Mouse (Mus musculus): Measurements from ENCODE around the gene Zbtb8a. TPM values are rescaled to one million over a fixed set of nuclear protein-coding genes. Genes with fewer than 3 reads are reported as not detected.

Zbtb8a gene
- polyA plus RNA-seq, 1 experiment from 2014 or later, result 7.2 TPM

- no peaks in the 10 kb centered on the region for H3K4me1 ChIP-seq (ENCODE audit: control insufficient read depth, insufficient read depth, low read length)
- no peak overlapping the region for H3K4me2 ChIP-seq (ENCODE audit: low read depth, severe bottlenecking)
- H3K4me3 ChIP-seq (ENCODE audit: low read depth, low read length), result no peak overlapping the region
- WGBS, result 36% methylated on average over 6 of the region's 6 CpGs
- DNase-seq (ENCODE audit: low spot score), result no peak
- no peaks in the 10 kb centered on the region for H3K27me3 ChIP-seq (ENCODE audit: control insufficient read depth, insufficient read depth, low read length)
- H3K36me3 ChIP-seq (ENCODE audit: control insufficient read depth, insufficient read depth, low read length), result no peaks in the 10 kb centered on the region
- no peak for ATAC-seq (ENCODE audit: insufficient number of reproducible peaks, low FRiP score, low TSS enrichment, low read depth)
- H3K27ac ChIP-seq (replicated peaks; ENCODE audit: low read depth, low read length), result no peak overlapping the region
- no peak overlapping the region for H3K9ac ChIP-seq (ENCODE audit: low read length)
- no peaks in the 10 kb centered on the region for H3K9me3 ChIP-seq (ENCODE audit: control insufficient read depth, low read length)
These were observed 6.5 kb upstream of the Zbtb8a start for GRCm38 (mm10) chr4:129384440-129384839.

DNA sequence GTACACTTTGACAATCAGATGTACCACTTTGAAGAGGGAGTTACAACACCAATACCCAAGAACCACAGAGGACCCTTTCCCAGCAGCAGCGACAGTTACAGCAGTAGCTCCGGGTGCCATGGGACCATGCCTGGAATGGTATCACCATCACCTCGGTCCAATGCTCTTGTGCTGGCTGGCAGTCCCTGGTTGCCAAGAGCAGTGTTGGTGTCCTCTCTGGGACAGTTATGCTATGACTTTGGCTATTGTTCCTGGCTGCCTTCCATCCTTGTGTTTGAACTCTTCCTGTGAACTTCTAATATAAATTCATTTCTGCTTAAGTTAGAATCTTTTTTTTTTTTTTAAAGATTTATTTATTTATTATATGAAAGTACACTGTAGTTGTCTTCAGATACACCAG is 5.7 kb upstream of the Zbtb8a start:
- Histone ChIP-seq H3K4me1 (ENCODE audit: control insufficient read depth, insufficient read depth, low read length) (no peaks in the 10 kb centered on the region), H3K9ac (ENCODE audit: low read length) (no peak overlapping the region), H3K27ac (replicated peaks; ENCODE audit: low read depth, low read length) (no peak overlapping the region), H3K4me3 (ENCODE audit: low read depth, low read length) (no peak overlapping the region), H3K27me3 (ENCODE audit: control insufficient read depth, insufficient read depth, low read length) (peaks cover 3% of the 10 kb centered on the region; the same call in 1 of the 2 replicates), H3K36me3 (ENCODE audit: control insufficient read depth, insufficient read depth, low read length) (no peaks in the 10 kb centered on the region), H3K9me3 (ENCODE audit: control insufficient read depth, low read length) (no peaks in the 10 kb centered on the region), H3K4me2 (ENCODE audit: low read depth, severe bottlenecking) (no peak overlapping the region)
- 92% methylated on average over 3 of the region's 3 CpGs for WGBS
- no peak for DNase-seq (ENCODE audit: low spot score)
- ATAC-seq (ENCODE audit: insufficient number of reproducible peaks, low FRiP score, low TSS enrichment, low read depth), result no peak

GRCm38 (mm10) chr4:129382488-129382887 is 4.6 kb upstream of the Zbtb8a start:
- Histone ChIP-seq H3K9me3 (ENCODE audit: control insufficient read depth, low read length) (no peaks in the 10 kb centered on the region), H3K4me3 (ENCODE audit: low read depth, low read length) (no peak overlapping the region), H3K36me3 (ENCODE audit: control insufficient read depth, insufficient read depth, low read length) (no peaks in the 10 kb centered on the region), H3K27ac (replicated peaks; ENCODE audit: low read depth, low read length) (no peak overlapping the region), H3K4me1 (ENCODE audit: control insufficient read depth, insufficient read depth, low read length) (no peaks in the 10 kb centered on the region), H3K9ac (ENCODE audit: low read length) (no peak overlapping the region), H3K4me2 (ENCODE audit: low read depth, severe bottlenecking) (no peak overlapping the region), H3K27me3 (ENCODE audit: control insufficient read depth, insufficient read depth, low read length) (peaks cover 6% of the 10 kb centered on the region; the same call in 1 of the 2 replicates)
- DNase-seq (ENCODE audit: low spot score) (no peak), ATAC-seq (ENCODE audit: insufficient number of reproducible peaks, low FRiP score, low TSS enrichment, low read depth) (no peak)
- WGBS, result 89% methylated on average over 2 of the region's 2 CpGs

- H3K36me3 ChIP-seq (ENCODE audit: control insufficient read depth, insufficient read depth, low read length), result no peaks in the 10 kb centered on the region
- H3K4me2 ChIP-seq (ENCODE audit: low read depth, severe bottlenecking), result no peak overlapping the region
- peaks cover 6% of the 10 kb centered on the region; the same call in 1 of the 2 replicates for H3K27me3 ChIP-seq (ENCODE audit: control insufficient read depth, insufficient read depth, low read length)
- DNase-seq (ENCODE audit: low spot score), result no peak
- H3K4me3 ChIP-seq (ENCODE audit: low read depth, low read length), result no peak overlapping the region
- ATAC-seq (ENCODE audit: insufficient number of reproducible peaks, low FRiP score, low TSS enrichment, low read depth), result no peak
- no peaks in the 10 kb centered on the region for H3K4me1 ChIP-seq (ENCODE audit: control insufficient read depth, insufficient read depth, low read length)
- H3K9ac ChIP-seq (ENCODE audit: low read length), result no peak overlapping the region
- WGBS, result 86% methylated on average over 9 of the region's 9 CpGs
- H3K27ac ChIP-seq (replicated peaks; ENCODE audit: low read depth, low read length), result no peak overlapping the region
- no peaks in the 10 kb centered on the region for H3K9me3 ChIP-seq (ENCODE audit: control insufficient read depth, low read length)
These were observed 4.1 kb upstream of the Zbtb8a start for GRCm38 (mm10) chr4:129382029-129382428.

DNA sequence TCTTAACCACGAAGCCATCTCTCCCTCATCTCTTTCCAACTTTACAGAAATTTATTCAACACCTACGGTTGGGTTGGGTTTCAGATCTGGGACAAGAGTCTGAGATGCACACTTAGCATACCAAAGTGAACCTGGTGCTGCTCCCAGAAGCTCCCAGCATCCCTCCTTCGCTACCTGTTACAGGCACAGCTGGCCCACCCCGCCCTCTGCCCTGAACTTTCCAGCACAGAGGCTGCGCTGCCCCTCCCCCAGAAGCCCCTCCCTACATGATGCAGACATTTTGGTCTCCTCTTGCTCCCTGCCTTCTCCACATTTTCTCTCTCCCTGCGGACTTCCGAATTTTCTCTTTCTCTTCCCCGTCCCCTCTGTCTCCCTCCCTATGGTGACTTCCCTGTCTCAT is 3.2 kb upstream of the Zbtb8a start:
- Histone ChIP-seq H3K4me2 (ENCODE audit: low read depth, severe bottlenecking) (no peak overlapping the region), H3K9ac (ENCODE audit: low read length) (no peak overlapping the region), H3K4me3 (ENCODE audit: low read depth, low read length) (no peak overlapping the region), H3K27me3 (ENCODE audit: control insufficient read depth, insufficient read depth, low read length) (peaks cover 6% of the 10 kb centered on the region; the same call in 1 of the 2 replicates), H3K36me3 (ENCODE audit: control insufficient read depth, insufficient read depth, low read length) (no peaks in the 10 kb centered on the region), H3K4me1 (ENCODE audit: control insufficient read depth, insufficient read depth, low read length) (no peaks in the 10 kb centered on the region), H3K9me3 (ENCODE audit: control insufficient read depth, low read length) (no peaks in the 10 kb centered on the region), H3K27ac (replicated peaks; ENCODE audit: low read depth, low read length) (no peak overlapping the region)
- DNase-seq (ENCODE audit: low spot score), result no peak
- WGBS, result 77% methylated on average over 8 of the region's 8 CpGs
- ATAC-seq (ENCODE audit: insufficient number of reproducible peaks, low FRiP score, low TSS enrichment, low read depth), result no peak

GRCm38 (mm10) chr4:129379805-129380204 is 1.9 kb upstream of the Zbtb8a start:
- no peak overlapping the region for H3K4me3 ChIP-seq (ENCODE audit: low read depth, low read length)
- H3K9me3 ChIP-seq (ENCODE audit: control insufficient read depth, low read length), result no peaks in the 10 kb centered on the region
- no peak overlapping the region for H3K4me2 ChIP-seq (ENCODE audit: low read depth, severe bottlenecking)
- no peak overlapping the region for H3K9ac ChIP-seq (ENCODE audit: low read length)
- 75% methylated on average over 3 of the region's 3 CpGs for WGBS
- H3K4me1 ChIP-seq (ENCODE audit: control insufficient read depth, insufficient read depth, low read length), result no peaks in the 10 kb centered on the region
- peaks cover 6% of the 10 kb centered on the region; the same call in 1 of the 2 replicates for H3K27me3 ChIP-seq (ENCODE audit: control insufficient read depth, insufficient read depth, low read length)
- ATAC-seq (ENCODE audit: insufficient number of reproducible peaks, low FRiP score, low TSS enrichment, low read depth) (no peak), DNase-seq (ENCODE audit: low spot score) (no peak)
- no peaks in the 10 kb centered on the region for H3K36me3 ChIP-seq (ENCODE audit: control insufficient read depth, insufficient read depth, low read length)
- H3K27ac ChIP-seq (replicated peaks; ENCODE audit: low read depth, low read length), result no peak overlapping the region

DNA sequence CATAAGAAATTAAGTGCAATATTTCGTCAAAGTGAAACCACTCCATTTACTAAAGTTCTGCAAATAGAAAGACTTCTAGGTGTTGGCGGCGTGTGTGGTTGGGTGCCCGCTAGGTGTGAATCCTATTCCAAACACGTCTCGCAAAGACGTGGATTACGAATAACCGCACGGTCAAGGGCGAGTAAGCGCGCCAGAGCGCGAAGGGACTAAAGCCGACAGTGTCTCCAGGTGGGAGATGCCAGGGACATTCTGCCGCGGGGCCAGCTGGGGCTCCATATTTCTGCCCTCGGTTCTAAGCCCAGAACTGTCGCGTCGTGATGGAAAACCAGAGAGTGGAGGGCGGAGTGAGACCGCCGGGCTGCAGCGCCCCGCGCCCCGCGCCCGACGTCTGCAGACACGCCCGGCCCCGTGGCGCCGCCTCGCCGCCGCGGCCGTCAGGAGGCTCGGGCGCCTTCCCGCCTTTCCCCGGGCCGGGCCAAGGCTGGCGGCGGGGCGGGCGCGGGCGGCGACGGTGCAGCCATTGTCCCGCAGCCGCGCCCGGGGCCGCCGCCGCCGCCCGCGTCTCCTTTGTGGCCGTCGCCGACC is 863 bp downstream of the Zbtb8a start:
- Histone ChIP-seq H3K4me1 (ENCODE audit: control insufficient read depth, insufficient read depth, low read length) (peaks cover 2% of the 10 kb centered on the region; the same call in 1 of the 2 replicates), H3K27ac (replicated peaks; ENCODE audit: low read depth, low read length) (0 out of 2 replicates have a peak overlapping the region, but pooled peaks have one; percentile 52), H3K9me3 (ENCODE audit: control insufficient read depth, low read length) (no peaks in the 10 kb centered on the region), H3K4me2 (ENCODE audit: low read depth, severe bottlenecking) (peak overlapping the region; percentile 72), H3K27me3 (ENCODE audit: control insufficient read depth, insufficient read depth, low read length) (peaks cover 6% of the 10 kb centered on the region; the same call in 1 of the 2 replicates), H3K9ac (ENCODE audit: low read length) (peak overlapping the region; percentile 90), H3K36me3 (ENCODE audit: control insufficient read depth, insufficient read depth, low read length) (no peaks in the 10 kb centered on the region), H3K4me3 (ENCODE audit: low read depth, low read length) (peak overlapping the region; percentile 61)
- under 1% methylated on average over 68 of the region's 68 CpGs for WGBS
- DNase-seq (ENCODE audit: low spot score), result peak; percentile 71
- ATAC-seq (ENCODE audit: insufficient number of reproducible peaks, low FRiP score, low TSS enrichment, low read depth), result no peak

DNA sequence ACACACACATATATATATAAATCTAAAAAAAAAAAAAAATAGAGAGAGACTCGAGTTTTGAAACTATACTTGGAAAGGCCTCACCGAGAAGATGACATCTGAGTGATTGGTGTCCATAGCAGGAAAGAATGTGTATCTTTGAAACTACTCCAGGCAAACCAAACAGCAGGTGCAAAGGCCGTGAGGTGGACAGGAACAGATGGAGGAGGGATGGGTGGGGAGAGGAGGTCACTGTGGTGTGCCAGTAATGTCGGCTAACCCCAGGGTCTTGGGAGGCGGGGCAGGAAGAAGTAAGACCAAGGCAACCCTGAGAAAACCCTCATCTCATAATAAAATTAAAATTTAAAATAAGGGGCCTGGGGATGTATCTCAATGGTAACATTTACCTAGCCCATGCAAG is 2.1 kb downstream of the Zbtb8a start:
- Histone ChIP-seq H3K9me3 (ENCODE audit: control insufficient read depth, low read length) (no peaks in the 10 kb centered on the region), H3K4me1 (ENCODE audit: control insufficient read depth, insufficient read depth, low read length) (peaks cover 2% of the 10 kb centered on the region; the same call in 1 of the 2 replicates), H3K36me3 (ENCODE audit: control insufficient read depth, insufficient read depth, low read length) (no peaks in the 10 kb centered on the region), H3K9ac (ENCODE audit: low read length) (no peak overlapping the region), H3K4me3 (ENCODE audit: low read depth, low read length) (no peak overlapping the region), H3K27me3 (ENCODE audit: control insufficient read depth, insufficient read depth, low read length) (peaks cover 6% of the 10 kb centered on the region; the same call in 1 of the 2 replicates), H3K4me2 (ENCODE audit: low read depth, severe bottlenecking) (no peak overlapping the region), H3K27ac (replicated peaks; ENCODE audit: low read depth, low read length) (no peak overlapping the region)
- no peak for DNase-seq (ENCODE audit: low spot score)
- no peak for ATAC-seq (ENCODE audit: insufficient number of reproducible peaks, low FRiP score, low TSS enrichment, low read depth)
- WGBS, result 79% methylated on average over 5 of the region's 5 CpGs

DNA sequence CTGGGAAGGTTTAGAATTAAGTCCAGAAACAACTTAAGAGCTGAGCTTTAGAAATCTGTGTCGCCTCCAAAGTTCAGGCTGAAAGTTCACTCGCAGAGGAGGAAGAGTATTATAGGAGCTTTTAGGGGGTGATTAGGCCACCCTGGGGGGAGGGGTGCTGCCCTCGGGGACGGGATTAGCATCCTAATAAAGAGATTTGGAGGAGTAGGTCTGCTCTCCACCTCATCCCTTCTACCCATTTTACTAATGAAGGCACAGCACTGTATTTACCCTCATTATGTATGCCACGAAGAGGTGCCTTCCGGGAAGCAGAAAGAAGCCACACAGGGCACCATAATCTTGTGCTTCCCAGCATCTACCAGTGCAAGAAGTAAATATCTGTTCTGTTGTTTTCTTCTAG is 2.9 kb downstream of the Zbtb8a start:
- no peak overlapping the region for H3K4me3 ChIP-seq (ENCODE audit: low read depth, low read length)
- no peak for DNase-seq (ENCODE audit: low spot score)
- ATAC-seq (ENCODE audit: insufficient number of reproducible peaks, low FRiP score, low TSS enrichment, low read depth), result no peak
- no peaks in the 10 kb centered on the region for H3K9me3 ChIP-seq (ENCODE audit: control insufficient read depth, low read length)
- peaks cover 6% of the 10 kb centered on the region; the same call in 1 of the 2 replicates for H3K27me3 ChIP-seq (ENCODE audit: control insufficient read depth, insufficient read depth, low read length)
- no peak overlapping the region for H3K4me2 ChIP-seq (ENCODE audit: low read depth, severe bottlenecking)
- H3K36me3 ChIP-seq (ENCODE audit: control insufficient read depth, insufficient read depth, low read length), result no peaks in the 10 kb centered on the region
- no peak overlapping the region for H3K27ac ChIP-seq (replicated peaks; ENCODE audit: low read depth, low read length)
- no peak overlapping the region for H3K9ac ChIP-seq (ENCODE audit: low read length)
- 20% methylated on average over 6 of the region's 6 CpGs for WGBS
- H3K4me1 ChIP-seq (ENCODE audit: control insufficient read depth, insufficient read depth, low read length), result peaks cover 2% of the 10 kb centered on the region; the same call in 1 of the 2 replicates

Measured in limb, embryonic 11.5 days (tissue).